Comparison of ENCODE assay signal across 9 mouse cellular contexts in the genomic region with DNA sequence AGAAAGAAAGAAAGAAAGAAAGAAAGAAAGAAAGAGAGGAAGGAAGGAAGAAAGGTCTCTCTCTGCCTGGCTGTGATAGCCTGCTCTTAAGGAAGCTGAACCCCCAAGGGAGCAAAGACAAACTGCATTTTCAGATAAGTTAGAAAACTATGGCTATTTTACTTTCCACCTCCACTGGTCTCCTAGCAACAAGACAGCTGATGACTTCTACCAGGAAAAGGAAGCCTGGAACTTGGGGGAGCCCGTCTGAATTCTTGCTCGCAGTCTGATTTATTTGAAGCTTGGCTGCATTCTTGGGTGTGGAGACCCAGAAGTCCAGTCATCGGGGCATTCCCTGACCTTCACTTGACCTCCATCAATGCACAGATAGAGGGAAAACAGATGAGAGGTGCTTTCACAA.
DNase-seq lines count a peak whose midpoint lies in the region; ATAC-seq and TF ChIP-seq lines count a peak whose summit lies in the region.
"Had no signal": no experiment of that assay in that cellular context is flagged by ENCODE, and none has a peak within 500 bp of the region (broad histone marks: within the 10 kb centered on the region; RNA-seq: fewer than 3 reads in every experiment).

No protein-coding gene starts in this region.

- TF ChIP-seq EP300 in liver, postnatal 0 days (IDR thresholded peaks at IDR 0.05; ENCODE audit: low read depth) = no peak

- WGBS in neural tube, embryonic 15.5 days = 5% methylated on average over 3 of the region's 3 CpGs
- WGBS in liver, postnatal 0 days (ENCODE audit: insufficient replicate concordance) = 14% methylated on average over 3 of the region's 3 CpGs

- H3K4me2 ChIP-seq in neural tube, embryonic 15.5 days = no peak overlapping the region
- peak overlapping the region; percentile 61 for H3K4me2 ChIP-seq in liver, postnatal 0 days (ENCODE audit: low read depth, low read length)
- H3K4me2 ChIP-seq: hindbrain, embryonic 15.5 days had no signal

- peaks cover 10% of the 10 kb centered on the region; the same call in 1 of the 2 replicates for H3K4me1 ChIP-seq in neural tube, embryonic 15.5 days
- H3K4me1 ChIP-seq in liver, postnatal 0 days (ENCODE audit: insufficient read depth) = peaks cover 20% of the 10 kb centered on the region

- H3K9me3 ChIP-seq in neural tube, embryonic 15.5 days (replicated peaks) = no peaks in the 10 kb centered on the region
- no peaks in the 10 kb centered on the region for H3K9me3 ChIP-seq in liver, postnatal 0 days (ENCODE audit: low read length)
- H3K9me3 ChIP-seq: hindbrain, embryonic 15.5 days had no signal

- H3K27me3 ChIP-seq in neural tube, embryonic 15.5 days (replicated peaks) = no peaks in the 10 kb centered on the region
- H3K27me3 ChIP-seq in liver, postnatal 0 days (ENCODE audit: insufficient read depth, low read length) = no peaks in the 10 kb centered on the region
- H3K27me3 ChIP-seq: hindbrain, embryonic 15.5 days had no signal

- H3K27ac ChIP-seq in neural tube, embryonic 15.5 days (replicated peaks) = no peak overlapping the region
- H3K27ac ChIP-seq in liver, postnatal 0 days (ENCODE audit: low read depth) = peak overlapping the region; percentile 85
- H3K27ac ChIP-seq: hindbrain, embryonic 15.5 days had no signal

- H3K9ac ChIP-seq in neural tube, embryonic 15.5 days (replicated peaks) = no peak overlapping the region
- peak overlapping the region; percentile 48; the same call in 1 of the 2 replicates for H3K9ac ChIP-seq in liver, postnatal 0 days (replicated peaks)
- H3K9ac ChIP-seq: hindbrain, embryonic 15.5 days had no signal

- intact Hi-C loops in gastrocnemius, postnatal 14 days (cut with DNase I; ENCODE audit: low total_unique reads) = no loop called here

- no peak for ATAC-seq in neural tube, embryonic 15.5 days (ENCODE audit: low FRiP score)
- ATAC-seq in liver, postnatal 0 days = no peak

- H3K36me3 ChIP-seq in neural tube, embryonic 15.5 days = no peaks in the 10 kb centered on the region
- no peaks in the 10 kb centered on the region for H3K36me3 ChIP-seq in liver, postnatal 0 days (replicated peaks; ENCODE audit: insufficient read depth, low read length)
- H3K36me3 ChIP-seq: hindbrain, embryonic 15.5 days had no signal

- no peak for TF ChIP-seq CTCF in liver, postnatal 0 days (IDR thresholded peaks at IDR 0.05; ENCODE audit: low read depth)

- DNase-seq in adrenal gland, adult 2 months = peak; percentile 52
- DNase-seq in adrenal gland, postnatal 25 days = no peak
- DNase-seq in neural tube, embryonic 10.5 days (ENCODE audit: extremely low spot score, low spot score) = peak; percentile 35
- peak; percentile 42 to 64 for DNase-seq in heart, adult 18-20 months
- no peak for DNase-seq in liver, postnatal 0 days
- DNase-seq in thymus, postnatal 4 days = no peak
- DNase-seq in gastrocnemius, postnatal 14 days = no peak

- H3K4me3 ChIP-seq in neural tube, embryonic 15.5 days (replicated peaks) = no peak overlapping the region
- H3K4me3 ChIP-seq in liver, postnatal 0 days (ENCODE audit: low read depth, low read length) = peak overlapping the region; percentile 25; the same call in 1 of the 2 replicates
- H3K4me3 ChIP-seq: hindbrain, embryonic 15.5 days had no signal

Comparison
In these comparisons a context has a peak if more than half of its experiments do, and no peak if none do; other contexts are left out.
1. DNase-seq: peak in adrenal gland, adult 2 months (single experiment), neural tube, embryonic 10.5 days (single experiment) and heart, adult 18-20 months (2 of 2); none in adrenal gland, postnatal 25 days (single experiment), liver, postnatal 0 days (single experiment), thymus, postnatal 4 days (single experiment) and gastrocnemius, postnatal 14 days (single experiment).